Mouse (Mus musculus): ENCODE measurements around the gene Ccdc50.

- TF ChIP-seq CTCF (IDR thresholded peaks at IDR 0.05; ENCODE audit: low read depth, low read length) = no peak
- TF ChIP-seq POLR2A (IDR thresholded peaks at IDR 0.05; ENCODE audit: extremely low read depth, insufficient read depth, low read length) = no peak
Measured at GRCm38 (mm10) chr16:27348359-27348758, 40.3 kb upstream of the Ccdc50 start.

All from liver, adult 2 months (tissue).